Mouse (Mus musculus) adrenal gland, adult (tissue): ENCODE results near the gene Ccdc85c.

ENCODE experiments used
- DNase-seq, 2 experiments: peaks; one replicate each; pipeline ENCODE4 v3.0.0; 2022 to 2023; ENCODE audit warnings: low spot score in 1 of 2; ENCODE audit not compliant: inconsistent age in 2 of 2

The Ccdc85c gene

DNA sequence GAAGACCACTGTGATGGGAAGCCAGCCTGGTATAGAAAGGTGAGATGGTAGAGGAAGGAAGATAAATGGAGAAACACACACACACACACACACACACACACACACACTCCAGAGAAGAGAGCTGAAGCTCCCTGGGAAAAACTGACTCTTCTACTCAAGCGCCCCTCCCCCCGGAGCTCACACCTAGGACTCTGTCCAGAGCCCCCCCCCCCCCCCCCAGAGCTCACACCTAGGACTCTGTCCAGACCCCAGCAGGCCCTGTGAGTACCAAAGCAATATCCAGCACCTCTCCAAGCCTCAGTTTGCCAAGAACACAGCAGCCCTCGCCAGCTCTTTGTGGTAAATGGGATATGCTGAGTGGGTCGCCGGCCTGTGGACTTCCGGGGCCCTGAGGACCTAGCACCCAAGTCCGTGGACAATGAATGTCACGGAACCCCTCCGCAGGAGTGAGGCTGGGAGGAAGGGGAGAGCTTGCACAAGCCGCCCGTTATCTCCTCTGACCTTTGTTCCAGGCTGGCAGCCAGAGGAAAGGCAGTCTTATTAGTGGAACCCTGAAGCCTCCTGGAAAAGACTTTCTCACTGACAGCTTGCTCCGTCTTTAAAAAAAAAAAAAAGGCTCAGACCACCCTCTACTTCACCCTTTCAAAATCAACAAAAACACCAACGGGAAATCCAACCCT is 4.8 kb downstream of the Ccdc85c start:
- peak; percentile 56 to 80 for DNase-seq

DNA sequence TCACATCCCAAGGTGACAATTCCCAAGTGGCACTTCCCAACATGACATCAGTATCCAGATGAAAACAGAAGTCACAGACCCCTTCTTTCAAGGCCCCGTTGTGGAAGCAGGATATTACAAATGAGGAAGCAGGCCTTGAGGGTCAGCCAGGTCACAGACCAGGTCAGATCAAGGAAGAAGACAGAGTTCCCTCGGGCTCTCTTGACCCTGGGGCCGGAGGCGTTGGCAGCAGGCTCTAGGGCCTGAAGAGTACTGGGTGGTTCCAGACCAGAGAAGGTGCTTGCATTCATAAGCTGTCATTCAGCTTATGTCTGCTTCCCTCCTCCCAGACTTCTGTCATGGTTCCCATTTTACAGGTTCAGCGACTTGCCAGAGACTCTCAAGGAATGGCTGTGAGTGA is 5.5 kb downstream of the Ccdc85c start:
- DNase-seq, result peak in 1 of 2 experiments; percentile 55

DNA sequence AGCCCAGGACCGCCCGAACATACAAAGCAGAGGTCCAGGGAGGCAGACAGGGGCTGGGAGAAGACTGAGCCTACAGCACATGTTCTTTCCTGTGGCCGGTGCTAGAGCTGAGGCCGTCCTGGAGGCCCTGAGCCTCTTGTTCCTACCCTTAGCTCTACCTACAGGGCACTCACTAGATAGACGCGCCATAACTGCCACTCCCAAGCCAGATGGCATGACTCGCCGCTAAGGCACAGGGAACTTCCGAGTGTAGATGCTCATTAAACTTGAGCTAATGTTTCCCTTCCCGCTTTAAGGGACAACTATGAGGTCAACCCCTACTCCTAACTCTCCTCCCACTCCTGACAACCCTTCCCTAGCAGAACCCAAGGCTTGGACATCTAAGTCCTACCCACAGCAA is 6.3 kb downstream of the Ccdc85c start:
- DNase-seq, result no peak

DNA sequence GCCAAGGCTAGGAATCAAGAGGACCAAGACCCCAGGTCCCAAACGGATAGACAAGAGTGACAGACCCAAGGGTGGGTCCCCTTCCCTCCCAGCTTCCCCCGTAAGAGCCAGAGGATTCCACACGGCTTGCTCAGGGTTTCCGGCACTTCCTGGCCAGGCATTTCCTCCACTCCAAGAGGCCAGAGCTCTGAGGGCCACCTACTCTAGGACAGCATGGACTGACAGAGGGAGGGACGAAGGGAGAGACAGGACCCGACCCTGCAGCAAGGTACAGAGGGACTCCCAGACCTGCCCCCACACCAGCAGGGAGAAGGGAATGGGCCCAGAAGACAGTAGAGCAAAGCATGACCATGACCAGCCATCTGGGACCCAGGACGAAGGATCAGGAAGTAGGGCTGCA is 7.6 kb downstream of the Ccdc85c start:
- DNase-seq, result no peak

DNA sequence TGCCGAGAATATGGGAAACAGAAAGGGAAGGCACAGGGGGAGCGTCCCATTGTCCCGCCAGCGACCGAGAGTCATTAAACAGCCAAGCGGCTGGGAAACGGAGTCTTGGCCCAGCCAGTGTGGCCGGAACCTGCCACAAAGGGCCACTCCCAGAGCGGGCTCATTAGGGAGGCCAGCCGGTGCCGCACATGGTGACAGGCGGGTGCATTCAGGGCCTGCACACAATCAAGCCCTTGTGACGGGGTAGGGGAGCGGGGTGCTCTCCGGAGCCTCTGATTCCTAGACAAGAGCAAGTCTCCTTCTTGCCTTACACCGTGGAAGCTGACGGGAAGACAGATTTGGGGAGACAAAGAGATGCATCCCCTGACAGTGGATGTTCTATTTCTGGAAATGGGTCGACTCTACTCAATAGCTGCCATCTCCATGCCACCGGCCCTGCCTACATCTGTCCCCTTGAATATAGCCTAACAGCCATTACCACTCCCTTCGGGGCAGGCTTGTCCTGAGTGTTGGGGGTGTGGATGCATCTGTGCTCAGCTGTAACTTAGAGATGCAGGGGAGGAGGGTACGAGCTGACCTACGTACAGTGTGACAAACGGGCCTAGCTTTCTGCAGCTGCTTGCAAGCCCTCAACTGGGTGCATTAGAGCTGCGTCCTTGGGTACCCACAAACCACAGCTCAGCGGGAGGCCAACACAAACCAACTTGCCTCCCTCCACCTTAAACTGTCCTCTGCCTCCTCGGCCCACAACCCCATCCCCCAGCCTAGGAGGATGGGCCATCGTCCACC is 9.2 kb downstream of the Ccdc85c start:
- DNase-seq, result no peak

DNA sequence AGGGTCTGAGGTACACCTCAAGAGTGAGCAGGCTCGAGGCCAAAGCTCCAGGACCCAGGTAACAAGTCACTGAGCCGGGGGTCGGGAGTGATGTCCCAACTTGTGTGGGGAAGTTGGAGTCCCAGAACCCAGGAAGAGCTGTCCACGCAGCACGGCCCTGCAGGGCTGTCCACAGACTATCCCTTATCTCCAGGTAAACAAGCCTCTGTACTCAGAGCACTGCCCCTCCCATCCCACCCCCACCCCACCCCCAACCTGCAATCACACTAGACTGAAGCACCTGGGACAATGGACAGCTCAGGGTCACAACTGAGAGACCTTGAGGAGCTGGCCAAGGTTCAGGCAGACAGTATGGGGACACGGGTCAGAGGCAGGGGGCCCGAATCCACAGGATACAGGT is 10.3 kb downstream of the Ccdc85c start:
- DNase-seq, result no peak

DNA sequence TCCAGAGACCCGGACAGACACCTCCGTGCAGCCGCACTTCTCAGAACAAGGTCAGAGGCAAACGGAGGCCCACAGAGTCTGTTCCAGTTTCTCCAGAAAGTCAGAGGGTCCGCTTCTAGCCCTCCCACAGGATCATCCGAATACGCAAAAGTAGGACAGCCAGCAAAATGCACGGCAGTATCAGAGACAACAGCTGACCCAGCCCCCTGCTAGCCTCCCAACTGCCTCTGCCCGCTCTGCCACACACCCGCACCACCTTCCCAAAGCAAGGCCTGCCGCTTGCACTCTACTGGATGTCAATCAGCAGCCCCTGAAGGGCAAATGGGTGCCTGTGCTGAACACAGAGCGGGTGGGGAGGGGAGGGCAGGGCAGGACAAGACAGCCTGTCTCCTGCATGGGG is 14.3 kb downstream of the Ccdc85c start:
- DNase-seq, result no peak

DNA sequence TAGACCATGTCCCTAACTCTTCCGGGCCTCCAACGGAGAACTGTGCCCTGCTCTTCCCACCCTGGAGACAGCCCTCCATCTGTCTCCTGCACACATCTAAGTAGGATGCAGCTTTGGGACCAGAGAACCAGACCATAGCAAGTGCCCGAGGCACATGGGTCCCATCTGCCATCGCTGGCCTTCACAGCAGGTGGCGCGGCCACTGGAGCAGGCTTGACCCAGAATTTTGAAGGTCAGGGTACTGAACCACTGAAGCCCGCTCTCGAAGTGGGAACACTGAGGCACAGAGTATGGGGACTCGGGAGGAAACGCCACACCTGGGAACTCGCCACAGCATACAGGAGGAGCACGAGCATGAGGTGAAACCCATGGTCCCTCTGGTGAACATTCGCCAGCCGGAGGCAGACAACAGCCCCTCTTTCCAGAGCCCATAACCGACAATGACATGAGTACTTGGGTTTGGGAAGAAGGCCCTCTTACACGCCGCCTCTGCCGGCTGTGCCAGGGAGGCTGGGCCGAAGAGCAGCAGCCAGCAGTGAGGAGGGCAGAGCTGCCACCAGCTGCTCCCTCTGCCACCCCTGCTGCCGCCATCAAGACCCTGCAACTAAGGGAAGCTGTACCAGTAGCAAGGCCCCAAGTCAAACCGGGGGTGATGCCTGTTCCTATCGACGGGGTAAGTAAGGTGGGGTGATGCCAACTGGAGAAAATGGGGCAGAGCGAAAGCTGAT is 15.7 kb downstream of the Ccdc85c start:
- no peak for DNase-seq

DNA sequence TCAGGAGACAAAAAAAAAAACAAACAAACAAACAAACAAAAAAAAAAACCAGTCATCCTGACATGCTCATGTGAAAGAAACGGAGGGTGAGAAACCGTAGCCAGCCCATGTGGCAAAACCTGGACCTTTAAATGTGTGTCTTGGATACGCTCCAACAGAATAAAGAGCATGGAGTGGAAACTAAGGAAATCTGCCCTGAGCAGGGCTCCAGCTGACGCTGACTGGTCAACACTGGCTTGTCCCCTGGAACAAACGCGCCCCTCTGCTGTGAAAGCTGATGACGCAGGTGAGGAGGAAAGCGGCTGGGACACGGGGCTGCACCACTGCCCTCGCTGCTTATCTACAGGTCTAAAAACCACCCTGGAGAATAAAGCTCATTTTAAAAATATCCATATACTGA is 18.5 kb downstream of the Ccdc85c start:
- no peak for DNase-seq

DNA sequence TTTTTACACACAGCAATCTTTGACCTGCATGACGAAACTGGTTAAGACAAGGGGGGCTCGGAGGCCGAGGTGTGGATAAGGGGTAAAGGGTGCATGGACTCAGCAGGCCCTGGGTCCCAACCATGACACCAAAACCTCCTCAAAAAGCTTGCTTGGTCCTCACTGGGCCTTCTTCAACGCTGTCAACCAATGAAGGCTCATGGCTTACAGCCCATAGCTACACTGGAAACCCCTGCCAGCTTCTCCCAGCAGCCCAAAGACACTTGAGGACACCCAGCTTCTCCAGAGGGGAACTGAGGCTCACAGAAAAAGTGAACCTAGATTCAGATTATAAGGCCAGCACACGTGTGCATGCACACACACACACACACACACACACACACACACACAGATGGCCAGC is 19.3 kb downstream of the Ccdc85c start:
- DNase-seq, result no peak

DNA sequence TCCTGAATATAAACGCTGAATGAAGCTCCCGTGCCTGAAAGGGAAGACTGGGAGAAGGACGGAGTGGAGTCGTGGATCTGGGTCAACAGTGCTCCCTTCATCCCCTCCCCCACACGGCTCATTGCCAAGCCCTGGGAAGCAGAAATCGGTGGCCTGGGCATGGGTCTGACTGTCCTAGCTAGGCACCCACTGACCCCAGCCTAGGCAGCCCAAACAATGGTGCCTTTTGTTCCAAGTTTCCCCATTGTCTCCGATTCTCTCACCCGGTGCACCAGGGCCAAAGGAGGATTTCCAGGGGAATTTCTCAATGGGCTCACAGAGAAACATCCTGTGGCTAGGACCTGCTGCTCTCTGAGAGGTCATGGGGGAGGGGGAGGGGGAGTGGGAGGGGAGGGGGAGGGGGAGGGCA is 19.7 kb downstream of the Ccdc85c start:
- DNase-seq, result peak; percentile 57 to 78

DNA sequence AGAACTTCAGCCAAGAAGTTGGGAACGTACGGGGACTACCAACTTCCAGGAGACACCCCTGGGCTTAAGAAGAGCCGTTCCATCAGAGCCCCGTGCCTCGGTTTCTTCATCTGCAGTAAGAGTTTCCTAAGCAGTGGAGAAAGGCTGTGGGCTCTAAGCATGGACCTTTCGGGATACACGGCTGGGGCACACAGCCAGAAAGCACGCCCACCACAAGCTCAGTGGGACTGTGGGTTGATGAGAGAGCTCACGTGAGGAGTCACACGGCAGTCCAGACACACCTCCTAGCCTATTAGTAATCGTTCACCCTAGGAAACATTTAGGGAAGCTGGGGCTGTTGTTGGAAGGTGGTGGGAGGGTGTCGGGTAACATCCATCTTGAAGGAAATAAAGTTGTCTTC is 22.2 kb downstream of the Ccdc85c start:
- DNase-seq, result no peak

DNA sequence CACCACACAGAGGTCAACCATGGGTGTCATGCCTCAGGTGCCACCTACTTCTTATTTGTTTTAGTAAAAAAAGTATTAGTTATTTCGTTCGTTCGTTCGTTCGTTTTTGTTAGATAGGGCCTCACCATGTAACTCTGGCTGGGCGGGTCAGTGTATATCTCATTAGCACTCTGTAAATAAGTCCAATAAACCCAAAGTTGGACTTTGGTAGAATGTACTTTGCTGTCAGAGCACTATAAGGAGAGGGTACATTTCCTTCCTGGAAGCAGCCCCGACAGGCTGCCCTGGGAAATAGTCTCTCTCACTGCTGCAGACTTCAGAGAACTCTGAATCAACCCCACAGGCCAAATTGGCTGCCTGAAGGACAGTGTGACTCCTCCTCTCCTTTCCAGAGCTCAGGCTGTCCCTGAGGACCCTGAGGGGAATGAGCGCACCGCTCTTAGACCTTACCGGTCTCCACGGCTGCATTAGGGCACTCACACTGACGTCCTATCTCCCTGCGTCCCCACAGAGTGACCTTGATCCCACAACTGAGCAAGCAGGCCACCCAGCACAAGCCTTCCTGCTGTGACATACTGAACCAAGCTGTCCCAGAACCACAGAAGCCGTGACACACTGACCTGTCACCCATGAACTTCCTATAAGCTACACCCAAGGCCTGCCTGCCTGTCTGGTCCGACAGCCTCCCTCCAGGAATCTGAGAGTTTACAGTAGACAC is 23.2 kb downstream of the Ccdc85c start:
- peak; percentile 83 to 85 for DNase-seq

DNA sequence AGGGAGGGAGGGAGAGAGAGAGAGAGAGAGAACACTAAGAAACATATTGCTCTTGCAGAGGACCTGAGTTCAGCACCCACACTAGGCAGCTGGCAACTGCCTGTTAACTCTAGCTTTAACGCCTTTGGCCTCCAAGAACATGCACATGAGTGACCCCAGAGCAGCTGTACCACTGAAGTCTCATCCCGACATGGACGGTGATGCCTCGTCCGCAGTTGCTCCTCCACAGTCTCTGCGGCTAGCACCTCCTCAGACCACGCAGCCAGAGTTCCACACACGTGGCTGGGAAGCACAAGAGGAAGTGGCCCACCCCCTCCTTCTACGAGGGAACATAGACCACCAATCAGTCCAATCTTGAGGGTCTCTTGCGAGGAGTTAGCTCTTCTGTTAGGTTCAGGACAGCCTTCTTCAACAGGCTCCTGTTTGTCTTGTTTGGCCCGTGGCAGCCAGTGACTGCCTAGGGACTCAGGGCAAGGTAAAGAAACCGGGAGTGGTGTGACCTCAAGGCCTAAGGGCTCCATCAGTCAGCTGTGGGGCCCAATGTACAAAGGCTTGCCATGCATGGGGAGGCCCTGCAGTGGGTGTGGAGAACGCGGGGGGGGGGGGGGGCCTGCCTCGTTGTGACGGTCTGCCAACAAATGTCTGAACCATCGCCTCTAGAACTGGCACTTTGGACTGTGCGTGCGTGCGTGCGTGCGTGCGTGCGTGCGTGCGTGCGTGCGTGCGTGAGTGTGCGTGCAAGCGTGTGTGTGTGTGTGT is 24.0 kb downstream of the Ccdc85c start:
- no peak for DNase-seq

DNA sequence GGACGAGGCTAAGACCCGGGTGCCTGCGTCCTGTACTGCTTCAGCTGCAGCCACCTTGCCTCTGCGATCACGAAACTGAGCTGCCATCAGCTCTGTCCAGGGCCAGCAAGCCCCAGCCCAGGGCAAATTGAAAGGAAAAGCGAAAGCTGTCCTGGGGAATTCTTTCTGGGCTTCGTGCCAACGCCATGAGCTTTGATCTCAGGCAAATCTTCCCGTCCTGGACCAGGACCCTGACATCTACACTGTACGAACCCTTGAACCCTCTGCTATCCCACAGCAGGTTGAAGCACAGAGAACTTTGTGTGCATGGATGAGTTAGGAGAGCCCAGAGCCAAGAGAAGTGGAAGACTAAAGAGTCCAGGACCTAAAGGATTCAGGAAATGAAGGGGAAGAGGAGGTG is 25.7 kb downstream of the Ccdc85c start:
- peak; percentile 91 to 96 for DNase-seq

DNA sequence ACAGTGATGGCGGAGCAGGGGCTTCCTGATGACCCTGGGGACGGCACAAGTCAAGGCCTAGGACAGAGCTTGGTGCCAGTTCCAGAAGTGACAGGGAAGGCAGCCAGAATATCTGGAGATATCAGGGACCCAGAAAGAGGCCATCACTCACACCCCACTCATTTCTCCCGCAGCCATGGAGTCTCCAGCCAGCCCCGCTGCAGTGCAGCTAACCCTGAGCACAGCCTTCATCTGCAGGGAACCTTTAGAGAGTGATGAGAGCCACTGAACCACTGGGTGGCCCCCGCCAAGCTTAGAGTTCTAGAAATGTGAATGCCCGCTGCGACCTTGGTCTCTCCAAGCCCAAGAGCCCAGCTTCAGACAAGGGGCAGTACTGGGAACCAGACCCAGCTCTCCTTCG is 26.2 kb downstream of the Ccdc85c start:
- peak; percentile 66 to 80 for DNase-seq

DNA sequence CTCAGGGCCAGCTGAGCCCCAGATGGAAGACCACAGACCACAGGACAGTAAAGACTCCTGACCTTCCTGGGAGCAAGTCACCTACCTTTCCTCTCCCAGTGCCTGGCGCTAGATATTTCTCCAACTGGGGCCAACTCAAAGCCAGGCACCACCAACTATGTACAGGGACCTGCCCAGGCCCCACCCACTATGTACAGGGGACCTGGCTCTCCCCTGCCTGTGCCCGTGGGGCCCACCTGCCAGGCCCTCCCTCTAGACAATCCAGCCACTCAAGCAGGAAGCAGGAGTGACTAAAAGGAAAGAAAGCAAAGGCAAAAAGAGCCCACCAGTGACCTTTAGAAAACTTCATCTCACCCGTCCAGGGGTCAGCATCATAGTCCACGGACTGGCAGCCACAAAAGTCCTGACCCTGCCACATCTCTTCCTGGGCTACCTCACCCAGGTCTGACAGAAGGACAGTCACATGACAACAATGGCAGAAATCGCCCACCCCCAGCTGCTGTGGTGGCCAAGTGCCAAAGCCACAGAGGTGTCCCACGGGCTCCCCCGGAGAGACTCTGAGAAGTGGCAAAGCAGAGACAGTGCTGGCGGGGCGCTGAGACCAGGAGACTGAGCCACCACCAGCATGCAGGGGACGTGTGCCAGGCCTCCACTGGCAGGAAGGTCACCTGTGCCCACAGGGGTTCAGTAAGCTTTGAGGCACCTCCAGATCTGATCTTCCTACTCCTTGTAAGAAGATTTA is 28.3 kb downstream of the Ccdc85c start:
- peak; percentile 42 to 63 for DNase-seq

DNA sequence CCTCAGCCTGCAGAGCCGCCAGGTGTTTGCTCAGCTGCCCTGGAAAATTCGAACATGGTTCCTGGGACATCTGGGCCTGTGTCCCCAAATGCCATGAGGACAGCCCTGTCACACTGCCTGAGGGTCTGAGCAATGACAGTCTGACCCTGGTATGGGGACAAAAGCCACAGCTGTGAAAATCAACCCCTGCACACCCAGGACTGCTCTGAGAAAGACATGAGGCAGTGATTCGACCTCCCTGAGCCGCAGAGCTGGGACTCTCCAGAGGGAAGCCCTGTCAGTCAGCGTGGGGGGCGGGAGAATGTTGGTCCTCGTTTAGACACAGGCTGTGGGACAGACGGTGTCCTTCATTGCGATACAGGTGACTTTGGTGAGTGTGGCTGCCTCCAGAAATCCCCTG is 29.6 kb downstream of the Ccdc85c start:
- no peak for DNase-seq

DNA sequence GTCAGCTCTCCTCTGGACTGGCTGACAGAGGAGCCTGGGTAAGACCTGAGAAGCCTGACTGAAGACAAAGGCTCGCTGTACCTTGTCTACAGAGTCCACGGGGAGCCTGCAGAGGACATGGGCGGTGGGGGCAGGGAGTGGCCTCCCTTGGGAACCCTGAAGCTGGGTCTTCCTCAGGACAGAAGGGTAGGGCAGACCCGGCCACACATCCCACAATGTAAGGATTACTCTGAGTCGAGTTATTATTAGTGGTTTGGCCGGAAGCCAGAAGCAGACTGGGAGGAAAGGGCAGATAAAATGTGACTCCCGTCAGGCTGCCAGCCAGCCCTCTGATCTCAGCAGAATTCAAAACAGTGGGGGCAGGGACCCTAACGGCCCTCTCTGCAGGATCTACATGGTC is 30.4 kb downstream of the Ccdc85c start:
- DNase-seq, result peak; percentile 89 to 95

DNA sequence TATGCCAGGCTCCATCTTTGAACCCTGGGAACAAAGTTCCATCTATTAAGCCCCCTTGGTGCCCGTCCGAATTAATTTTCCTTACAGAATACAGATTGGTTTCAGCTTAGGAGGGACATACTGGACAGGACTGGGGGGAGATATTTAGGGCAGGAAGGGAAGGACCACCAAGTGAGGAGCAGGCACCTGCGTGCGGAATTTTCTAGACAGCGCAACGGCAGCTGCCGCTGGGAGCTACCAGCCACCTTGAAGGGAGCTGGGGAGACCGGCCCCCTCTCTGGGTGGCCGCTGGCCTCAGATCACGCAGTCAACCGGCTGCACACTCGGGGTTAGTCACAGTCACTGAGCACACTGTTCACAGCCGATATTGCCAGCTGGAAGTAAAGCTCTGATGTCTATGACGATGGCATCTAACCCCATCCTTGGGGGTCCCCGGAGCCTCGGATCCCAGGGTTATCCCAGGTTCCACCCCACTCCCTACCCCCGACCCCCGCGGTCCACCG is 32.9 kb downstream of the Ccdc85c start:
- no peak for DNase-seq
